ENCODE assay signal across 21 mouse cellular contexts in the genomic region with DNA sequence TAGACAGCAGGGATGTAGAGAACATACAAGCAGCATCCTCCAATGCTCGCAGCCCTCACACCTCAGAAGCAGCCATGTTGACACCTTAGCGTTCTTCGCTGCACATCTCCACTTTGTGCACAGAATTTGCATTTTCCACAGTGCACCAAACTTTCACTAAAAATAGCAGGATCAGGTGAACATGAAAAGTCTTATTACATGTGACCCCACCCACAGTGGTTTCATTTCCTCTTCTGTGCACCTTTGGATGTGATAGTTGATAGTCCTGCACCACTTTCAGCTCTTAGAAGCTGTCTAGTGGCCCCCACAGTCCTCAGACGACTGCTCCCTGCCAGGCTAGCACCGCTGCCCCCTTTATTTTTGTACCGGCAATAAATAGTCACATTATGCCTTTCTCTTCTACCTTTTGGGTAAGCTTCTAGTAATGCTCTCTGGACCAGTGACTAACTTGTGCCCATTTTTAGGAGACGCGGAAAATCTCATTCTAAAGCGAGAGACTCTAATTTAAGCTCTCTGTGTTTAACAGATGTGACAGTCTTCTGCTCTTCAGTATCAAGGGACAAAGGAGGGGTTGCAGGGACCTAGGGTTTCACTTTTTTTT. TPM values are rescaled to one million over a fixed set of nuclear protein-coding genes. Genes with fewer than 3 reads are reported as not detected.
DNase-seq lines count a peak whose midpoint lies in the region; ATAC-seq lines count a peak whose summit lies in the region.
"Had no signal": no experiment of that assay in that cellular context is flagged by ENCODE, and none has a peak within 500 bp of the region (broad histone marks: within the 10 kb centered on the region; RNA-seq: fewer than 3 reads in every experiment).

No protein-coding gene starts in this region.

- no peaks in the 10 kb centered on the region for H3K9me3 ChIP-seq in heart, embryonic 13.5 days
- H3K9me3 ChIP-seq: liver, embryonic 15.5 days; midbrain, embryonic 12.5 days had no signal

- peaks cover 21% of the 10 kb centered on the region for H3K4me1 ChIP-seq in heart, embryonic 13.5 days

- 81% methylated on average over 9 of the region's 9 CpGs for WGBS in heart, embryonic 13.5 days

- no peak for ATAC-seq in heart, embryonic 13.5 days (ENCODE audit: extremely low read depth, insufficient number of reproducible peaks, low FRiP score, low TSS enrichment)
- ATAC-seq: forebrain, postnatal 0 days; hindbrain, embryonic 16.5 days had no signal

- peak overlapping the region; percentile 39; the same call in 1 of the 2 replicates for H3K27ac ChIP-seq in heart, embryonic 13.5 days (replicated peaks)
- H3K27ac ChIP-seq: liver, embryonic 15.5 days; midbrain, embryonic 12.5 days had no signal

- peaks cover 98% of the 10 kb centered on the region for H3K36me3 ChIP-seq in heart, embryonic 13.5 days

- H3K27me3 ChIP-seq in heart, embryonic 13.5 days (replicated peaks) = no peaks in the 10 kb centered on the region
- H3K27me3 ChIP-seq: liver, embryonic 15.5 days; midbrain, embryonic 12.5 days had no signal

- H3K4me3 ChIP-seq in heart, embryonic 13.5 days = no peak overlapping the region
- H3K4me3 ChIP-seq: erythroblast, embryonic 14.5 days; liver, embryonic 15.5 days; midbrain, embryonic 12.5 days; myocyte had no signal

- intact Hi-C loops in heart, postnatal 25 days (cut with DNase I) = no loop called here

- no peak for DNase-seq in heart, postnatal 25 days (ENCODE audit: low spot score)
- DNase-seq in CD4-positive helper T cell, adult 2 months (ENCODE audit: low read depth, low spot score) = peak; percentile 62
- peak; percentile 48 for DNase-seq in brain, adult 2 months (ENCODE audit: low read depth, low spot score)
- DNase-seq in spleen, adult 12 weeks (ENCODE audit: low spot score) = peak; percentile 49
- no peak for DNase-seq in ovary, postnatal 10 days (ENCODE audit: low spot score)
- no peak for DNase-seq in Muller cell, postnatal 12 days (ENCODE audit: inconsistent ontology term)
- no peak for DNase-seq in adrenal gland, adult 8-10 months
- DNase-seq: adrenal gland, postnatal 10 days; cerebellum, adult 18-20 months; forebrain, postnatal 0 days; gastrocnemius, postnatal 10 days; kidney, adult 2 months; kidney, postnatal 14 days; lung, postnatal 10 days; right cerebral cortex, adult 18-20 months had no signal

- no peak overlapping the region for H3K4me2 ChIP-seq in heart, embryonic 13.5 days
- H3K4me2 ChIP-seq: liver, embryonic 15.5 days; midbrain, embryonic 12.5 days had no signal

- no peak overlapping the region for H3K9ac ChIP-seq in heart, embryonic 13.5 days
- H3K9ac ChIP-seq: forebrain, postnatal 0 days; liver, embryonic 15.5 days; midbrain, embryonic 12.5 days had no signal

RNA-seq across cellular contexts. Expression of a gene that starts 11.7 kb away (rescaled TPM):
- polyA plus RNA-seq in heart, embryonic 13.5 days (2015; fragmentation: Nextera tagmentation; extraction: Ambion mirVana) = 66.2 and 70.0 TPM in 2 replicates
- total RNA-seq in heart, postnatal 25 days (2021) = 10 to 100 TPM; 21.7 to 24.2 TPM
- 10 to 100 TPM; 38.0 to 56.2 (median 46.3) TPM for total RNA-seq in adrenal gland, adult 8-10 months (2022)

RNA-seq across cellular contexts. Expression of a gene that starts 17.0 kb away (rescaled TPM):
- polyA plus RNA-seq in heart, embryonic 13.5 days (2015; fragmentation: Nextera tagmentation; extraction: Ambion mirVana) = 40.1 and 40.3 TPM in 2 replicates
- 10 to 100 TPM; 28.3 to 33.3 TPM for total RNA-seq in heart, postnatal 25 days (2021)
- total RNA-seq in adrenal gland, adult 8-10 months (2022) = 10 to 100 TPM; 12.0 to 21.4 (median 14.6) TPM

RNA-seq across cellular contexts. Expression of a gene that starts 56.7 kb away (rescaled TPM):
- 25.9 and 27.0 TPM in 2 replicates for polyA plus RNA-seq in heart, embryonic 13.5 days (2015; fragmentation: Nextera tagmentation; extraction: Ambion mirVana)
- total RNA-seq in heart, postnatal 25 days (2021) = 10 to 100 TPM; 15.9 to 17.0 TPM
- 10 to 100 TPM; 41.3 to 57.6 (median 46.8) TPM for total RNA-seq in adrenal gland, adult 8-10 months (2022)

Comparison
In these comparisons a context has a peak if more than half of its experiments do, and no peak if none do; other contexts are left out.
1. DNase-seq: peak in CD4-positive helper T cell, adult 2 months (single experiment), brain, adult 2 months (single experiment) and spleen, adult 12 weeks (single experiment); none in heart, postnatal 25 days (single experiment), ovary, postnatal 10 days (single experiment), Muller cell, postnatal 12 days (single experiment) and adrenal gland, adult 8-10 months (single experiment).